ENCODE assay signal across 8 mouse cellular contexts in genomic region chr19:44282534-44283156, GRCm38 (mm10). TPM values are rescaled to one million over a fixed set of nuclear protein-coding genes. Genes with fewer than 3 reads are reported as not detected.
DNase-seq lines count a peak whose midpoint lies in the region; ATAC-seq and TF ChIP-seq lines count a peak whose summit lies in the region.

No protein-coding gene starts in this region.

- WGBS in lung, adult 2 months, result 45% methylated on average over 9 of the region's 9 CpGs
- WGBS in forebrain, embryonic 10.5 days, result 47% methylated on average over 9 of the region's 9 CpGs
- 29% methylated on average over 9 of the region's 9 CpGs for whole genome bisulfite sequencing in liver, embryonic 11.5 days
- 39% methylated on average over 9 of the region's 9 CpGs for WGBS in olfactory bulb, adult 2 months

- peak; percentile 38 for DNase-seq in lung, adult 2 months
- DNase-seq in lung, postnatal 14 days, result no peak
- no peak for DNase-seq in forebrain, embryonic 10.5 days (ENCODE audit: extremely low spot score, low spot score)
- no peak for DNase-seq in liver, embryonic 11.5 days (ENCODE audit: low spot score)
- no peak for DNase-seq in left cerebral cortex, postnatal 14 days (ENCODE audit: low spot score in 2 of 2)
- DNase-seq in yolk sac, embryonic 10.5 days (ENCODE audit: low spot score), result no peak
- no peak for DNase-seq in right cerebral cortex, postnatal 14 days

- H3K9ac ChIP-seq in liver, embryonic 11.5 days (ENCODE audit: low read depth, low read length), result no peak overlapping the region

- TF ChIP-seq POLR2A in lung, adult 2 months (IDR thresholded peaks at IDR 0.05; ENCODE audit: borderline replicate concordance, extremely low read depth, low read depth, low read length), result no peak
- TF ChIP-seq POLR2A in olfactory bulb, adult 2 months (IDR thresholded peaks at IDR 0.05; ENCODE audit: insufficient read depth, low read depth, low read length), result no peak

- H3K4me3 ChIP-seq in lung, adult 2 months (replicated peaks; ENCODE audit: extremely low read depth, low read depth, low read length), result no peak overlapping the region
- H3K4me3 ChIP-seq in forebrain, embryonic 10.5 days, result peak overlapping the region; percentile 50; the same call in 1 of the 2 replicates
- no peak overlapping the region for H3K4me3 ChIP-seq in liver, embryonic 11.5 days (ENCODE audit: low read depth, low read length)
- H3K4me3 ChIP-seq in olfactory bulb, adult 2 months (ENCODE audit: insufficient read depth, low read depth, low read length), result no peak overlapping the region

- H3K27ac ChIP-seq in forebrain, embryonic 10.5 days, result peak overlapping the region; percentile 93
- no peak overlapping the region for H3K27ac ChIP-seq in liver, embryonic 11.5 days (ENCODE audit: low read depth, low read length)
- peak overlapping the region; percentile 78 for H3K27ac ChIP-seq in olfactory bulb, adult 2 months (ENCODE audit: insufficient read depth, low read depth, low read length)

- no peaks in the 10 kb centered on the region for H3K9me3 ChIP-seq in forebrain, embryonic 10.5 days
- H3K9me3 ChIP-seq in liver, embryonic 11.5 days (ENCODE audit: control insufficient read depth, low read length), result no peaks in the 10 kb centered on the region

- TF ChIP-seq CTCF in lung, adult 2 months (IDR thresholded peaks at IDR 0.05; ENCODE audit: insufficient read depth, low read length), result no peak
- TF ChIP-seq CTCF in olfactory bulb, adult 2 months (IDR thresholded peaks at IDR 0.05; ENCODE audit: insufficient read depth, low read depth, low read length), result no peak

- intact Hi-C loops in left cerebral cortex, postnatal 14 days (cut with DNase I), result no loop called here

- no peak for ATAC-seq in liver, embryonic 11.5 days (replicated peaks; ENCODE audit: low FRiP score)

- H3K36me3 ChIP-seq in forebrain, embryonic 10.5 days (replicated peaks), result no peaks in the 10 kb centered on the region
- no peaks in the 10 kb centered on the region for H3K36me3 ChIP-seq in liver, embryonic 11.5 days (ENCODE audit: control insufficient read depth, insufficient read depth, low read length)

- peaks cover 19% of the 10 kb centered on the region for H3K4me1 ChIP-seq in lung, adult 2 months (ENCODE audit: control insufficient read depth, insufficient read depth, low read length)
- peaks cover 81% of the 10 kb centered on the region for H3K4me1 ChIP-seq in forebrain, embryonic 10.5 days
- H3K4me1 ChIP-seq in liver, embryonic 11.5 days (replicated peaks; ENCODE audit: control insufficient read depth, insufficient read depth, low read length), result peaks cover 63% of the 10 kb centered on the region
- H3K4me1 ChIP-seq in olfactory bulb, adult 2 months (ENCODE audit: control insufficient read depth, insufficient read depth, low read length), result peaks cover 25% of the 10 kb centered on the region

- H3K4me2 ChIP-seq in liver, embryonic 11.5 days, result peak overlapping the region; percentile 21

- H3K27me3 ChIP-seq in forebrain, embryonic 10.5 days (ENCODE audit: poor library complexity, severe bottlenecking), result no peaks in the 10 kb centered on the region
- no peaks in the 10 kb centered on the region for H3K27me3 ChIP-seq in liver, embryonic 11.5 days (replicated peaks; ENCODE audit: control insufficient read depth, insufficient read depth, low read length)

RNA-seq across cellular contexts. Expression of gene Scd2, which starts 10.8 kb away (rescaled TPM):
- polyA plus RNA-seq in lung, adult 2 months (2012; rRNA removed), result 289 and 384 TPM in 2 replicates
- polyA plus RNA-seq in forebrain, embryonic 10.5 days (2016; fragmentation: Nextera tagmentation; extraction: Ambion mirVana), result 369 and 403 TPM in 2 replicates
- 212 and 231 TPM in 2 replicates for polyA plus RNA-seq in liver, embryonic 11.5 days (2014; fragmentation: Nextera tagmentation; extraction: Ambion mirVana)
- polyA plus RNA-seq in olfactory bulb, adult 2 months (2012; ENCODE audit: insufficient read depth, insufficient read length, low replicate concordance, missing spikeins), result 299 and 337 TPM in 2 replicates
- 100 to 1,000 TPM; 555 to 608 TPM for total RNA-seq in left cerebral cortex, postnatal 14 days (2021)

RNA-seq across cellular contexts. Expression of gene Scd4, which starts 50.2 kb away (rescaled TPM):
- 0.46 and 0.97 TPM in 2 replicates for polyA plus RNA-seq in lung, adult 2 months (2012; rRNA removed)
- polyA plus RNA-seq in forebrain, embryonic 10.5 days (2016; fragmentation: Nextera tagmentation; extraction: Ambion mirVana), result 0.06 TPM in 1 of 2 replicates, not detected in the other
- 0.06 and 0.16 TPM in 2 replicates for polyA plus RNA-seq in liver, embryonic 11.5 days (2014; fragmentation: Nextera tagmentation; extraction: Ambion mirVana)
- polyA plus RNA-seq in olfactory bulb, adult 2 months (2012; ENCODE audit: insufficient read depth, insufficient read length, low replicate concordance, missing spikeins), result not detected in 2 replicates
- total RNA-seq in left cerebral cortex, postnatal 14 days (2021), result 1 to 10 TPM; 1.9 to 2.1 TPM
